Mouse (Mus musculus): ENCODE data around the gene F7. TPM values are rescaled to one million over a fixed set of nuclear protein-coding genes. Genes with fewer than 3 reads are reported as not detected.
A peak's percentile ranks its signal among the peaks of the same experiment; 100 is the strongest.

Gene F7
- total RNA-seq (2021) = not detected

- intact Hi-C loops (cut with DNase I) = no loop called here
- no peak for DNase-seq (ENCODE audit: low spot score in 2 of 2)
Measured at GRCm38 (mm10) chr8:13025487-13026224, at the start of gene F7. Gene F7 (plus strand): TSS chr8:13026034.

DNA sequence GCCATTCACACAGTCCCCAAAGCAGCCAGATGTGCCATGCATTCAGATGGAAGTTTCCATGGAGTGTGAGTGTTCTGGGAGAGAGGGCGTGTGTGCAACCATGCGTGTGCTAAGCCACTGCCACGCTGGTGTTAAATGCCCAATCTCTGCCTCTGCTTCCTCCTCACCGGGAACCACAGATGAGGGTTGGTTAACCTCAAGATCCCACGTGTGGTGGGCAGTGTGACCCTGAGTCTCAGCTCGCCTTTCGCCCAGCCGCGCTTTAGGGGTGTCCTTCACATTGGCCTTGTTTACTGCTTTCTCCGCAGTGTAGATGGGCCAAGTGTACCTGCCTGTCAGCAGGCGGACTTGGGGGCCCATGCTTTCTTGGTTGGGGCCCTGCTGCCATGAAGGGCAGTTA lies 49.5 kb upstream of the F7 start:
- DNase-seq (ENCODE audit: low spot score in 2 of 2) = no peak
- intact Hi-C loops (cut with DNase I) = loop anchor here (5.0 kb wide), 2 partner anchors 79 to 236 kb away; no protein-coding TSS in a partner anchor

DNA sequence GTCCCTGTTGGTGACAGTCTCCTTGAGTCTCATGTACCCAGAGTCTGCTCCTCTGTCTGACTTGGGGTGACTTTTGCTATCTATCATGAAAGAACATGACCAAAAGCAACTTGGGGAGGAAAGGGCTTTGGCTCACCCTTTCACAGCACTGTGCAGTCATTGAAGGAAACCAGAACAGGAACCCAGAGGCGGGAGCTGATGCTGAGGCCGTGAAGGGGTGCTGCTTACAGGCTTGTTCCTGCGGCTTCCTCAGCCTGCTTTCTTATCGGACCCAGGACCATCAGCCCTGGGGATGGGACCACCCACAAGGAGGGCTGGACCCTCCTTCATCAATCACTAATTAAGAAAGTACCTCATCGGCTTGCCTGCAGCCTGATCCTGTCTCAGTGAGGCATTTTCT lies 49.1 kb upstream of the F7 start:
- no peak for DNase-seq (ENCODE audit: low spot score in 2 of 2)
- intact Hi-C loops (cut with DNase I) = loop anchor here (5.0 kb wide), 2 partner anchors 79 to 236 kb away; no protein-coding TSS in a partner anchor

GRCm38 (mm10) chr8:12977325-12977724 lies 48.5 kb upstream of the F7 start:
- intact Hi-C loops (cut with DNase I) = loop anchor here (5.0 kb wide), 2 partner anchors 80 to 235 kb away; no protein-coding TSS in a partner anchor
- no peak for DNase-seq (ENCODE audit: low spot score in 2 of 2)

DNA sequence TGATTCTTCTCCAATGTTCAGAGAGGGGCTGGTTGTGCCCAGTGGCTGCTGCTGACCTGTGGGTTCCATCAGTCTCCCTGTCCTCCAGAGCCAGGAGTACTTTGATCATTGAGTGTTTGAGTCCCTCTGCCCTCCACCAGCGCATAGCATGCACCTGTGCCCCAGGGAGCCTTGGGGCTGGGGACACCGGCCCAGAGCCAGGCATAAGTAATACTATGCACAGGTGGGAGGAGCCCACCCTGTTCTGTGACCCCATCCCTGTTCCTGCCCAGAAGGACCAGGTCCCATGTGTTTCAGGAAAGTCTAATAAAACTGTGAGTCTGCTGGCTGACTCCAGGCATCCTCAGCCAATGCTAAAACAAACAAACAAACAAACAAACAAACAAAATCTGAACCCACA lies 47.5 kb upstream of the F7 start:
- DNase-seq (ENCODE audit: low spot score in 2 of 2) = no peak
- intact Hi-C loops (cut with DNase I) = loop anchor here (5.0 kb wide), 2 partner anchors 81 to 234 kb away; no protein-coding TSS in a partner anchor

DNA sequence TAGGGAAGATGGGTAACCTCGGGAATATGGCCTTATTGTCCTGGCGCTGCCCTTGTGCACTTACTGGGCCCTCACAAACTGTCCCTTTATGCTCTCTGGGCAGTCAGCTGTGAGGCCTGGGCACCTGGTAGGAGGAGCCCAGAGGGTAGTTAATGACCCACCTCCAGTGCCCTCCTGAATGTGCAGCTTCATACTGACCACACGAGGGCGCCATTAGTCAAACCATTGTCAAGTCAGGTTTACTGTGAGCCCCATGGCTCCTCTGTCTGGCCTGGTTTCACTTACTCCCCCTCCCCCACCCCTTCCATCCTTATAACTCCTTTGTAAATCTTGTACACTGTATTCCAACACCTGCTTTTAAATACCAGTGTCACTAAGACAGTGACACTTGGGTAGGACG lies 47.1 kb upstream of the F7 start:
- intact Hi-C loops (cut with DNase I) = loop anchor here (5.0 kb wide), 2 partner anchors 81 to 234 kb away; no protein-coding TSS in a partner anchor
- peak in 1 of 2 experiments; percentile 59 for DNase-seq (ENCODE audit: low spot score in 2 of 2)

- DNase-seq (ENCODE audit: low spot score in 2 of 2) = peak; percentile 85 to 98
- intact Hi-C loops (cut with DNase I) = loop anchor here (1.0 to 2.0 kb wide), 3 partner anchors 39 to 121 kb away; partner anchors contain the start of genes Cul4a and Pcid2
Measured at GRCm38 (mm10) chr8:12983681-12984467, 42.0 kb upstream of the F7 start.

GRCm38 (mm10) chr8:12984601-12985243 lies 41.1 kb upstream of the F7 start:
- intact Hi-C loops (cut with DNase I) = loop anchor here (1.0 to 2.0 kb wide), 4 partner anchors 38 to 121 kb away; partner anchors contain the start of genes Cul4a and Pcid2
- DNase-seq (ENCODE audit: low spot score in 2 of 2) = peak; percentile 31 to 33

DNA sequence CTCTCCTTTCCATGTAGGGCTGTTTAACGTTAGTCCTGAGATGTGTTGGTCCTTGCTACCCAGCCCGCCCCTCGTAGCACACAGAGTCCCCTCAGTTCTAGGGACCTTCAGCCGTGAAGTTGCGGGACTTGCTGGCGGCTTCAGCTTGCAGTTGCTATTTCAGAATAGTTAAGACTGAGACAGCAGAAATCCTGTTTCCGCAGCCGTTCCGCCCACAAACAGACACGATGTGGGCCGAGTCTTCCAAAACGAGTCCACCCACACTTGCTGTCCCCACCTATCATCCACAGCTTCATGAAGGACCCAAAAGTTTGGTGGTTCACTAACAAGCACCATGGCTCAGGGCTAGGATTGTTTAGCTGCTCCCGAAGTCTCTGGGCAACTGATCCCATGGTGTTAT lies 40.6 kb upstream of the F7 start:
- intact Hi-C loops (cut with DNase I) = loop anchor here (1.0 to 2.0 kb wide), 2 partner anchors 38 to 69 kb away; no protein-coding TSS in a partner anchor
- DNase-seq (ENCODE audit: low spot score in 2 of 2) = peak; percentile 76 to 94

DNA sequence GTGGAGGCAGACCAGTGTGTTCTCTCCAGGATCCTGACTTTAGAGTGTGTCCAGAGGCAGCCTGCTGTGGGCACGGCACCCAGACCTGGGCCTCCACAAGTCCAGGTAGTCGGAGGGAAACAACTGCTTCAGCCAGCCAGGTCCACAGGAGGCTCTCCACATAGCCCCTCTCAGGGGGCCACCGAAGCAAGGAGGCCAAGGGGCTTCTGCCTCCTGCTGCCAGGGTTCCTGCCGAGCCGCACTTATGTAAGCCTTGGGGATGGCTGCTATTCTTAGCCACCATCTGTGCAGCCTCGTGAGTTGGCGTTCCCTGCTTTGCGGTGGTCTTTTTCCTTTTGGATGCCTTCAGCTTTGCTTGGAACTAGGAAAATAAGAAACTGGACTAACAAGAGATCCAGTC lies 38.3 kb upstream of the F7 start:
- intact Hi-C loops (cut with DNase I) = no loop called here
- DNase-seq (ENCODE audit: low spot score in 2 of 2) = peak; percentile 84 to 94

GRCm38 (mm10) chr8:12988722-12989430 lies 37.0 kb upstream of the F7 start:
- DNase-seq (ENCODE audit: low spot score in 2 of 2) = peak in 1 of 2 experiments; percentile 55
- intact Hi-C loops (cut with DNase I) = loop anchor here (1.0 kb wide), 1 partner anchor 116 kb away; the partner anchor contains the start of genes Cul4a and Pcid2

- intact Hi-C loops (cut with DNase I) = no loop called here
- peak in 1 of 2 experiments; percentile 39 for DNase-seq (ENCODE audit: low spot score in 2 of 2)
Measured at GRCm38 (mm10) chr8:12991411-12991810, 34.4 kb upstream of the F7 start.

- no peak for DNase-seq (ENCODE audit: low spot score in 2 of 2)
- intact Hi-C loops (cut with DNase I) = no loop called here
Measured at GRCm38 (mm10) chr8:12994468-12994867, 31.4 kb upstream of the F7 start.

DNA sequence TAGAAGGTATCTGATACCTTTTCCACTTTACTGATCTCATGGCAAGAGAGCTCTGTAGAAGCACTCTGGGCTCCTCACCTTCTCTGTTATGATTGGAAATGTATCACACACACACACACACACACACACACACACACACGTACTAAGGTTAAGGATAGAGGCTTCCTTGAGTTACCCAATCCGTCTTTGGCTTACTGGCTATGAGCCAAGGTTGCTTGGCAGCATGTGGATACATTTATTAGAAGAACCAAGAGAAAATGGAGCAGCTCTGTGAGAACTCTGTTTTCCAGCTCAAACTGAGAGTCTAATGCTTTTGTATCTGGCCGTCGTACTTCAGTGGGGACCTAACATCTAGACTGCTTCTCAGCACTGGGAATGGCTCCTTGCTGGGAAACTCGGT lies 30.4 kb upstream of the F7 start:
- intact Hi-C loops (cut with DNase I) = no loop called here

DNA sequence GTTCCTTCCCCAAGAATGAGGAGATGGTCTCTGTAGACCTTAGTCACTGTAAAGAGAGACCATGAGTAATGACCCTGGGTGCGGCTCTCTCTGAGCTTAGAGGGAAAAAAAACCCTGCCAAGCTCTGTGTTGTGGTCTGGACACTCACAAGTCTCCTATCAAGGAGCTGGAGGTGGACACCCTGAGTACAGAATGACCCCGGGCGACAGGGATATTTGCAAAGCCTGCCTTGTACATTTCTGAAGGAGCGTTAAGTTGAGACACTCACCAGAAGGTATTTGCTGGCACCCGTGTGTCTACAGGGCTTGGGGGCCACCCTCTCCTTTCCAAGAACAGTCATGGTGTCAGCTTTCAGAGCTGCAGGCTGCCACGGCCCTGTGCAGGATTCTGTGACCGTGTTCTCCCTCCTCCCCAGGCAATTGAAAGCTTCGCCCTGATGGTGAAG lies 29.0 kb upstream of the F7 start:
- no peak for DNase-seq (ENCODE audit: low spot score in 2 of 2)
- intact Hi-C loops (cut with DNase I) = no loop called here

More for the DNA sequence above, 30.4 kb upstream of the F7 start:
- DNase-seq (ENCODE audit: low spot score in 2 of 2) = peak; percentile 39 to 43

DNA sequence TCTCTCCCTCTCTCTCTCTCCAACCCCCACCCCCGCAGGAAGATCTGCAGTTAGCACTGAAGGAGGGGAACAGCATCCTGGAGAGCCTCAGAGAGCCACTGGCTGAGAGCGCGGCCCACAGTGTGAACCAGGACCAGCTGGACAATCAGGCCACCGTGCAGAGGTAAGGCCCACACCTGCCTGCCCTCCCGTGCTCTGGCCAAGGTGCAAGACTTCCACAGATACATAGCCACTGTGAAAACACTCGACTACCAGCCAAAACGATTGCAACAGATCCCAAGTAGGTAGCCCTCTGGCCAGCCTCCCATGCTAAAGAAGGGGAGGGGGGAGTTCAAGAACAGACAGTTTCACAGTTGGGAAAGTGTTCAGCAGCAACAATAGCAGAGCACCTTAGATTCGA lies 27.5 kb upstream of the F7 start:
- intact Hi-C loops (cut with DNase I) = no loop called here

GRCm38 (mm10) chr8:12999793-13000192 lies 26.0 kb upstream of the F7 start:
- intact Hi-C loops (cut with DNase I) = no loop called here
- DNase-seq (ENCODE audit: low spot score in 2 of 2) = peak; percentile 31 to 67

More for the DNA sequence above, 27.5 kb upstream of the F7 start:
- no peak for DNase-seq (ENCODE audit: low spot score in 2 of 2)

DNA sequence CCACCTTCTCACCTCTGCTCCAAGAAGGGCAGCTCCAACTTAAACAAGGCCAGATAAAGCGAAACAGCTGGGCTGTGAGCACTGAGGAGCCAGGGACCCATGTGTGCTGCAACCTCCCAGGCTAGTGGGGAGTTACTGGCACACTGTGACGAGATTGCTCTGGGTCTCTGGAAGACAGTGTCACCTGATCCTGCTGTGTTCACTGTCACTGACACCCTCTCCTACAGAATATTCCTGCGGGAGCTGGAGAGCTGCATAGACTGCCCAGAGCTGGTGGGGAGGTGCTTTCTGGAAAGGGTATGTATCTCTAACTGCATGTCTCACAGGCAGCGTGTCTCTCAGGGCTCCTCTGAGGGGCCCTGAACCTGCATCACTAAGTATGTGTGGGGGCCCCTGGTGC lies 18.4 kb upstream of the F7 start:
- intact Hi-C loops (cut with DNase I) = no loop called here
- DNase-seq (ENCODE audit: low spot score in 2 of 2) = no peak

- no peak for DNase-seq (ENCODE audit: low spot score in 2 of 2)
- intact Hi-C loops (cut with DNase I) = no loop called here
Measured at GRCm38 (mm10) chr8:13010313-13010712, 15.5 kb upstream of the F7 start.

Data from left cerebral cortex, postnatal 25 days (tissue).